Mouse (Mus musculus): Measurements from ENCODE around the gene Rnf5. TPM values are rescaled to one million over a fixed set of nuclear protein-coding genes. Genes with fewer than 3 reads are reported as not detected.

Gene Rnf5
- polyA plus RNA-seq, 1 experiment from 2014 or later: 84.9 TPM

- Histone ChIP-seq H3K4me3 (ENCODE audit: low read depth, low read length) (no peak overlapping the region), H3K9ac (no peak overlapping the region), H3K4me1 (ENCODE audit: insufficient read depth) (no peaks in the 10 kb centered on the region), H3K27ac (ENCODE audit: low read depth) (no peak overlapping the region), H3K36me3 (ENCODE audit: insufficient read depth) (peaks cover 30% of the 10 kb centered on the region), H3K9me3 (ENCODE audit: low read depth, low read length) (no peaks in the 10 kb centered on the region), H3K4me2 (no peak overlapping the region), H3K27me3 (ENCODE audit: insufficient read depth, low read length) (no peaks in the 10 kb centered on the region)
- 17% methylated on average over 6 of the region's 6 CpGs for WGBS
- ATAC-seq (ENCODE audit: insufficient read depth) (0 out of 2 replicates have a peak, but pooled peaks have one; percentile 50), DNase-seq (peak; percentile 84)
- TF ChIP-seq CTCF (IDR thresholded peaks at IDR 0.05; ENCODE audit: low read depth): peak; percentile 89
These were observed 15.5 kb upstream of the Rnf5 start for GRCm38 (mm10) chr17:34618999-34619398.

GRCm38 (mm10) chr17:34615871-34616270, 12.4 kb upstream of the Rnf5 start, which contains the start of gene Egfl8:
Gene Egfl8, minus strand, starts transcription at chr17:34615971.
- Histone ChIP-seq H3K27me3 (ENCODE audit: insufficient read depth, low read length) (no peaks in the 10 kb centered on the region), H3K4me3 (ENCODE audit: low read depth, low read length) (no peak within 1 kb of the TSS), H3K4me2 (no peak within 1 kb of the TSS), H3K9ac (no peak within 1 kb of the TSS), H3K27ac (ENCODE audit: low read depth) (no peak within 1 kb of the TSS), H3K36me3 (ENCODE audit: insufficient read depth) (peaks cover 53% of the 10 kb centered on the region), H3K9me3 (ENCODE audit: low read depth, low read length) (no peaks in the 10 kb centered on the region), H3K4me1 (ENCODE audit: insufficient read depth) (no peaks in the 10 kb centered on the region)
- no peak for TF ChIP-seq CTCF (IDR thresholded peaks at IDR 0.05; ENCODE audit: low read depth)
- DNase-seq (no peak), ATAC-seq (ENCODE audit: insufficient read depth) (no peak)
- WGBS: 73% methylated on average over 6 of the region's 6 CpGs

GRCm38 (mm10) chr17:34613830-34614229, 10.3 kb upstream of the Rnf5 start:
- no peak for DNase-seq
- H3K27me3 ChIP-seq (ENCODE audit: insufficient read depth, low read length): no peaks in the 10 kb centered on the region
- no peak for TF ChIP-seq CTCF (IDR thresholded peaks at IDR 0.05; ENCODE audit: low read depth)
- WGBS: 89% methylated on average over 10 of the region's 10 CpGs
- H3K27ac ChIP-seq (ENCODE audit: low read depth): no peak overlapping the region
- ATAC-seq (ENCODE audit: insufficient read depth): no peak
- H3K9ac ChIP-seq: no peak overlapping the region
- H3K36me3 ChIP-seq (ENCODE audit: insufficient read depth): peaks cover 60% of the 10 kb centered on the region
- H3K4me1 ChIP-seq (ENCODE audit: insufficient read depth): no peaks in the 10 kb centered on the region
- H3K4me2 ChIP-seq: no peak overlapping the region
- H3K4me3 ChIP-seq (ENCODE audit: low read depth, low read length): no peak overlapping the region
- no peaks in the 10 kb centered on the region for H3K9me3 ChIP-seq (ENCODE audit: low read depth, low read length)

GRCm38 (mm10) chr17:34613054-34613645, 9.7 kb upstream of the Rnf5 start:
- DNase-seq: no peak
- WGBS: 88% methylated on average over 11 of the region's 11 CpGs
- H3K9ac ChIP-seq: no peak overlapping the region

GRCm38 (mm10) chr17:34611050-34611449, 7.6 kb upstream of the Rnf5 start:
- H3K9me3 ChIP-seq (ENCODE audit: low read depth, low read length): no peaks in the 10 kb centered on the region
- no peak overlapping the region for H3K4me3 ChIP-seq (ENCODE audit: low read depth, low read length)
- no peaks in the 10 kb centered on the region for H3K27me3 ChIP-seq (ENCODE audit: insufficient read depth, low read length)
- WGBS: 94% methylated on average over 8 of the region's 8 CpGs
- H3K4me1 ChIP-seq (ENCODE audit: insufficient read depth): peaks cover 4% of the 10 kb centered on the region; the same call in 1 of the 2 replicates
- no peak overlapping the region for H3K9ac ChIP-seq
- H3K36me3 ChIP-seq (ENCODE audit: insufficient read depth): peaks cover 68% of the 10 kb centered on the region
- H3K27ac ChIP-seq (ENCODE audit: low read depth): no peak overlapping the region
- no peak overlapping the region for H3K4me2 ChIP-seq
- DNase-seq (no peak), ATAC-seq (ENCODE audit: insufficient read depth) (no peak)
- TF ChIP-seq CTCF (IDR thresholded peaks at IDR 0.05; ENCODE audit: low read depth): no peak

More at GRCm38 (mm10) chr17:34613054-34613645, 9.7 kb upstream of the Rnf5 start:
- H3K4me2 ChIP-seq: no peak overlapping the region
- H3K9me3 ChIP-seq (ENCODE audit: low read depth, low read length): no peaks in the 10 kb centered on the region
- H3K36me3 ChIP-seq (ENCODE audit: insufficient read depth): peaks cover 65% of the 10 kb centered on the region
- no peak overlapping the region for H3K27ac ChIP-seq (ENCODE audit: low read depth)
- H3K4me3 ChIP-seq (ENCODE audit: low read depth, low read length): no peak overlapping the region
- H3K4me1 ChIP-seq (ENCODE audit: insufficient read depth): no peaks in the 10 kb centered on the region
- H3K27me3 ChIP-seq (ENCODE audit: insufficient read depth, low read length): no peaks in the 10 kb centered on the region
- ATAC-seq (ENCODE audit: insufficient read depth): no peak
- no peak for TF ChIP-seq CTCF (IDR thresholded peaks at IDR 0.05; ENCODE audit: low read depth)

GRCm38 (mm10) chr17:34607997-34608396, 4.5 kb upstream of the Rnf5 start:
- no peak overlapping the region for H3K27ac ChIP-seq (ENCODE audit: low read depth)
- H3K4me2 ChIP-seq: no peak overlapping the region
- peaks cover 8% of the 10 kb centered on the region; the same call in 1 of the 2 replicates for H3K4me1 ChIP-seq (ENCODE audit: insufficient read depth)
- no peak overlapping the region for H3K4me3 ChIP-seq (ENCODE audit: low read depth, low read length)
- ATAC-seq (ENCODE audit: insufficient read depth) (no peak), DNase-seq (no peak)
- H3K9ac ChIP-seq: peak overlapping the region; percentile 13; the same call in 1 of the 2 replicates
- peaks cover 41% of the 10 kb centered on the region for H3K36me3 ChIP-seq (ENCODE audit: insufficient read depth)
- H3K9me3 ChIP-seq (ENCODE audit: low read depth, low read length): no peaks in the 10 kb centered on the region
- no peaks in the 10 kb centered on the region for H3K27me3 ChIP-seq (ENCODE audit: insufficient read depth, low read length)
- WGBS: 87% methylated on average over 7 of the region's 7 CpGs
- TF ChIP-seq CTCF (IDR thresholded peaks at IDR 0.05; ENCODE audit: low read depth): no peak

GRCm38 (mm10) chr17:34606186-34607039, 2.9 kb upstream of the Rnf5 start:
- peak overlapping the region; percentile 95 for H3K4me2 ChIP-seq
- DNase-seq (no peak), ATAC-seq (ENCODE audit: insufficient read depth) (no peak)
- H3K27me3 ChIP-seq (ENCODE audit: insufficient read depth, low read length): no peaks in the 10 kb centered on the region
- H3K36me3 ChIP-seq (ENCODE audit: insufficient read depth): peaks cover 32% of the 10 kb centered on the region
- peak overlapping the region; percentile 90 for H3K27ac ChIP-seq (ENCODE audit: low read depth)
- H3K4me1 ChIP-seq (ENCODE audit: insufficient read depth): peaks cover 8% of the 10 kb centered on the region; the same call in 1 of the 2 replicates
- no peak for TF ChIP-seq CTCF (IDR thresholded peaks at IDR 0.05; ENCODE audit: low read depth)
- H3K4me3 ChIP-seq (ENCODE audit: low read depth, low read length): peak overlapping the region; percentile 96
- WGBS: 11% methylated on average over 32 of the region's 32 CpGs
- H3K9me3 ChIP-seq (ENCODE audit: low read depth, low read length): no peaks in the 10 kb centered on the region
- peak overlapping the region; percentile 86 for H3K9ac ChIP-seq

Measured in lung, embryonic 14.5 days (tissue).